Mouse (Mus musculus) E14TG2a.4 (cell line): Measurements from ENCODE around the gene AW822073.
"Not testable (repeated sequence)": the region's sequence is repeated elsewhere in the genome, so short reads cannot be mapped to it uniquely, and the experiment has no call there.

ENCODE experiments used
- CTCF ChIP-seq: conservative IDR thresholded peaks from 2 replicates; pipeline ENCODE4 v1.5.1; 2014; ENCODE audit warnings: low read length
- NANOG ChIP-seq: IDR thresholded peaks from 2 replicates; pipeline ENCODE4 v1.6.1; 2014; ENCODE audit warnings: borderline replicate concordance, low read length, mixed read lengths

DNA sequence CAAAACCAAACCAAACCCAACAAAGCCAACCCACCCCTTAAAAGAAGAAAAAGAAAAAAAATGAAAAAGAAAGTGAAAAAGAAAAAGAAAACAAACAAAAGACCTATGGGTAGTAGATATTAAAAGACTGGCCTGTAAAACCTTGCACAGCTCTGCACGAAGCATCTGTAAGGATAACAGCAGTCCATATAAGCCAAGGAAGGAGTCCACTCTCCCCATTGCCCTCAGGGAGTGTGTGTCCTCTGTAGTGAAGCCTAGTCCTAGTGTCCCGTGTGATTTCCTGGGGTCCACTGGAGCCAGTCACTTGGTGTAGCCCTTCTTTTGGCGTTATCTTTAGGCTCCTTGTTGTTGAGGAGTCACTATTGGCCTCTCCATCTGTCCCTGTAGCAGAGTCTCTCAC, 5.3 kb upstream of the AW822073 start:
- TF ChIP-seq CTCF, NANOG: not testable (repeated sequence)
